Mouse (Mus musculus): ENCODE data around the gene Tmem107.

Tmem107 gene

GRCm38 (mm10) chr11:69118765-69119164 lies 48.2 kb downstream of the Tmem107 start:
- in situ Hi-C loops (cut with MboI, MseI): no loop called here

- in situ Hi-C loops (cut with MboI, MseI): loop anchor here (5.0 to 10.0 kb wide), 2 partner anchors 57 to 265 kb away; no protein-coding TSS in a partner anchor
These were observed 49.0 kb downstream of the Tmem107 start for GRCm38 (mm10) chr11:69119446-69120155.

- in situ Hi-C loops (cut with MboI, MseI): loop anchor here (5.0 to 10.0 kb wide), 2 partner anchors 58 to 266 kb away; no protein-coding TSS in a partner anchor
These were observed 49.8 kb downstream of the Tmem107 start, which contains the start of gene Hes7 for GRCm38 (mm10) chr11:69120221-69121000. Gene Hes7 (plus strand): TSS chr11:69120404.

GRCm38 (mm10) chr11:69121001-69121740 lies 50.6 kb downstream of the Tmem107 start:
- in situ Hi-C loops (cut with MboI, MseI): loop anchor here (5.0 to 10.0 kb wide), 2 partner anchors 59 to 266 kb away; no protein-coding TSS in a partner anchor

GRCm38 (mm10) chr11:69121741-69122335 lies 51.2 kb downstream of the Tmem107 start:
- in situ Hi-C loops (cut with MboI, MseI): loop anchor here (5.0 to 10.0 kb wide), 2 partner anchors 60 to 267 kb away; no protein-coding TSS in a partner anchor

GRCm38 (mm10) chr11:69122336-69122951 lies 51.8 kb downstream of the Tmem107 start, which contains the start of gene 9130213A22Rik:
Gene 9130213A22Rik (minus strand): TSS chr11:69122589.
- in situ Hi-C loops (cut with MboI, MseI): loop anchor here (5.0 to 10.0 kb wide), 2 partner anchors 60 to 268 kb away; no protein-coding TSS in a partner anchor
